Mouse (Mus musculus): ENCODE data around the gene Dyrk1a. TPM values are rescaled to one million over a fixed set of nuclear protein-coding genes. Genes with fewer than 3 reads are reported as not detected.

Dyrk1a gene
- total RNA-seq (2021), result 10 to 100 TPM; 64.8 to 73.1 TPM
- long read RNA-seq, experiment 1, full-length matches to known transcripts, result 8 of 20 reads
- long read RNA-seq, experiment 1, partial matches to known transcripts, result 0 of 20 reads
- long read RNA-seq, experiment 1, other reads (novel, unspliced or antisense), result 12 of 20 reads
- long read RNA-seq, experiment 2, full-length matches to known transcripts, result 1 of 8 reads
- long read RNA-seq, experiment 2, partial matches to known transcripts, result 1 of 8 reads
- long read RNA-seq, experiment 2, other reads (novel, unspliced or antisense), result 6 of 8 reads

- DNase-seq, result peak; percentile 99 to 100
Observed at GRCm38 (mm10) chr16:94569229-94570176, at the start of gene Dyrk1a. TSS of gene Dyrk1a (plus strand) at chr16:94570010.

DNA sequence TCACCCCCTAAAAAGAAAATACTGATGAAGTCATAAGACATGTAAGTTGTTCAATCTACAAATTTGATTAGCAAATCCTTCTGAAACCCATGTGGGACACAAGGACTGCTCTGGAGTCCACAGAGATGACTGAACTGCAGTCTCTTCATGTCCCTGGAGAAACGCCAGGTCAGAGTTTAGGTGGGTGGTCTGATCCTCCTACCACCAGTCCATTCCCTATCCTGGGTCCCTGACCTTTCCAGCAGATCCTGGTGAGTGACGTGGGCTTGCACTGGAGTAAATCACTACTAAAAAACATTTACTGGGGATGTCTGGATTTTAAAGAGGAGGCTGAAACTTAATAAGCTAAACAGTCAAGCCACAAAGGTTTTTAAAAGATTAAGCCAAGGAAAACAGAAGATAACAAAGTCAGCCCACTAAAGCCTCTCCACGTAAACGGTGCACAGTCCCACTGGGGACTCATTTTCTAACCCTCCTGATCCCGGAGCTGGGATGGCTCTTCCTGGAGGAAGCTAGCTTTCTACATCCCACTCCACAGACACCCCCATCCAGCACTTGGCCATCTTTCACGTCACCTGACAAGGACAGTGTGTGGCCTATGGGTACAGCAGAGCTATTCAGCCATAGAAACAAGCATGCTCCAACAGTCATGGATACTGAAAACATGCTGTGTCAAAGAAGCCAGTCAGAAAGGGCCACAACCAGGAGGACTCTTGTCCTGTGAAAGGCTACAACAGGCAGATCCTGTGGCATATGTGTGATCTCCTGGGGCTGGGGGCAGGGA, 46.0 kb upstream of the Dyrk1a start:
- peak in 1 of 2 experiments; percentile 34 for DNase-seq

DNA sequence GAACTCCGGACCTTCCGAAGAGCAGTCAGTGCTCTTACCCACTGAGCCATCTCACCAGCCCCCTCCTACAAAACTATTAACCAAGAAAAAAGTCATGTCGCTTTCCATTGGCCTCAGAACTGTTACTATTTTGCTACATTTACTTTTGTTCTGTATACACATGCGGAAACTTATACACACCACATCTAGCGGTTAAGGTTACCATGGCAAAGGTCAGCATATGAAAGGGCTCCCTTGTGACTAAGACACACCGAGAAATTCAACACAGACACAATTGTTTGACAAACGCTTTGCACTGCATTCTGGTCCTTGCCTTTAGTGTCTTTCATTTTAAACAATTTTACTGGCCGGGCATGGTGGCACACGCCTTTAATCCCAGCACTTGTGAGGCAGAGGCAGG, 45.1 kb upstream of the Dyrk1a start:
- DNase-seq, result no peak

DNA sequence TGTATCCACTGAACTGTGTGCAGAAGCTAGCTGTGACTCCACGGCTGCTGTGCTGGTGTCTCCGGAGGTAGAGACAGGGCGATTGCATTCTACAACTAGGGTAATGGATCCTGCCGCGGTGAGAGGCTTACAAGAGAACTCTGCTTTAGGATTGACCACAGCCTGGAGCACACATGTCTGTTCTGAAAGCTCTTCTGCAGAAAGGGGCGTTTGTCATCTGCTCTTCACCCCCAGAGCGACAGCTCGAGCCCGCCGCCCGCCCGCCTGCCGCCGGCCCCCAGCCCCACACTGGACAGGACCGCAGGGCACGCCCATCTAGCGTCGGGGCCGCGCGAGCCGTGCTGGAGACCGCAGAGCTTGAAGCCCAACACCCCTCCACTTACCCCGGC, 43.9 kb upstream of the Dyrk1a start:
- DNase-seq, result no peak

GRCm38 (mm10) chr16:94526344-94527151, 43.3 kb upstream of the Dyrk1a start, which contains the start of gene Vps26c:
TSS of gene Vps26c (minus strand) at chr16:94526830.
- DNase-seq, result peak; percentile 98

DNA sequence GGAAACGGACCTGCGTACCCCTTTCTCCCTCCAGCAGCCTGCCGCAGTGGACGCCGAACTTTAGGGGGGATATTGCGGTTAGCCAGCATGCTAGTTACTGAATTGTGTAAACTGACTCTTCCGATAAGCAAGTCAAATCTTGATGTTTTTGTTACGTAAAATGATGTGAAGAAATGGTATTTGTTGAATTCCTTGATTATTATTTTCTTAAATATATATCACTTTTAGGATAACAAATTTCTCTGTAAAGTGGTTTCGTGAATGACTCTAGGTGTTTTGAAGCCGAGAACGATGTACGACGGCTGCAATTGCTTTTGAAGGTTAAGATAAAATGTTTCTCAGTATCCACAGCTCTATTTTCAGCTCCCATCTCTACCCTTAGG, 42.7 kb upstream of the Dyrk1a start:
- DNase-seq, result no peak

- no peak for DNase-seq
Observed at GRCm38 (mm10) chr16:94527546-94527945, 42.3 kb upstream of the Dyrk1a start.

DNA sequence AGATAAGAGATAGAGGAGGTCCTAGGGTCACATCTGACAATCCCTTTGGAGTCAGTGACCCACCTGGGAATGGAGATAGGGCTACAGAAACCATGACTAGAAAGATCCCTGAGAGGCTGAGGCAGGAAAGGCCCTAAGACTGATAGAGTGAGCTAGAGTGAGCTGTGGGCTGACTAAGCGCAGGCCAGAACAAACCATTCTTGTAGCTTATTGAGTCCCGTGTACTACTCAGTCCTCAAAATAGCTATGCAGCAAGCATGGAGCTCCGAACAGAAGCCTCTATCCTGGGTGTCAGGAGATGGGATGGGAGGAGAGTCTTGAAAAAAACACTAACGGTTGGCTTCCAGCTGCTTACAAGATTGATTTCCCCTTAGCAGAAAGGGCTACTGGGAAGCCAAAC, 38.5 kb upstream of the Dyrk1a start:
- no peak for DNase-seq

GRCm38 (mm10) chr16:94533679-94534078, 36.1 kb upstream of the Dyrk1a start:
- peak; percentile 34 to 53 for DNase-seq

- no peak for DNase-seq
Observed at GRCm38 (mm10) chr16:94535716-94536115, 34.1 kb upstream of the Dyrk1a start.

DNA sequence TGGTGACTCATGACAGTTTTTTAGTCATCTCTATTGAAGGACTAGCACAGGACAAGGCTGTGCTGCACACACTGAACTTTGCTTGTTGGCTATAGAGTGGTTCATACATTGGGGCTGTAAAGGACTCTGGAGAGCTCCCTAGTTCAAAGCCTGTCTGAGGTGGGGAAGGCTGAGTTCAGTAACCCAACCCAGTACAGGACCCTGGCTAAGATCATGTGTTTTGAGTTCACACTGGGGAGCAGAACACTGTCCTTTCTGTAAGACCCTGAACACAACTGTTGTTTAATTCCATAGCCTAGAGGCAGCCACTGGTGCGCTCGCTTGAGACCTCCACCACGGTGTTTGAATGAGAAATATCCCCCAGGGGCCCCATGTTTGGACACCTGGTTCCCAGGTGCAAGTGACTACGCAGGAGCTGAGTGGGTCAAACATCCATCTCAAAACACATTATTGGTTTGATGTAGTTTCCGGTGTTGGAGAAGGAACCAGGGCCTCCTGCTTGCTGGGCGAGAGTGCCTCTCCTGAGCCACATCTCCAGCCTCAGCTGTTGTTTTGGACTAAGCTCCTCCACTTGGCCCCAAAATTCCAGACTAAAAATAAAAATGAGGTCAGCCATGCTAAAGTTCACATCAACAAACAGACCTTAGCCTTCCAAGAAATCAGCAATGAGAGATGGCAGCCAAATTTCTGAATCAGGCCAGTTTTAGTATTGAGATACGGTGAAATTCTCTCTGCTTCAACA, 33.2 kb upstream of the Dyrk1a start:
- peak; percentile 90 for DNase-seq

DNA sequence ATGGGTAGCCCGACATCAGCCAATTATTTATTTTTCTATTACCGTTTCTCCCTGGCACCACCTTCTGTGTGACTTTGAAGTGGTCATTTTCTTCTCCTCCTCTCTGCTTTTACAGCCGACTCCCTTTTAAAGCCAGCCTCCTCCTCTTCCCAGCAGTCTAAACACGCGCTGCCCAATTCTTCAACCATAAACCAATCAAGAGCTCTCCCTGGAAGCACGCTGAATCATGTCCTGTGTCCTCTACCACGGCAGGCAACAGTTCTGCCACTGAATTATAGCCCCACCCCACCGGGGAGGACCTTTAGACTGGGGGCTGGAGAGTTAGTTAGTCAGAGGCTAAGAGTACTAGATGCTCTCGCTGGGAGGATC, 32.7 kb upstream of the Dyrk1a start:
- peak; percentile 75 to 76 for DNase-seq

- no peak for DNase-seq
Observed at GRCm38 (mm10) chr16:94540140-94540539, 29.7 kb upstream of the Dyrk1a start.

DNA sequence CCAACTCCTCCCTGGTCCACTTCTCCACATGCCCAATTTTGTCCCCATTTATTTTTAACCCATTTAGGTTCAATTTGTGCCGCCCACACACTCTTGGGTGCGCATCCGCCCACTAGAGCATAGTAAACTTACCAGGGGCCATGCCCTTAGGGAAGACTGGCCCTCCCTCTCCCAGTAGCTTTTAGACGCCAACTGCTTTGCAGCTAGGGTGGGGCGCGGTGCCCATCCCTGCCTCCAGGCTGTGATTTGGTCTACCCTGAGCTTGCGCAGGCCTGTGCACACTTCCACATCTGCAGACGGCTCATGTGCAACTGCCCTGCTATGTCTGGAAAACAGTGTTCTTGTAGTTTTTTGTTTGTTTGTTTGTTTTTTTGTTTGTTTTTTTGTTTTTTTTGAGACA, 26.9 kb upstream of the Dyrk1a start:
- no peak for DNase-seq

DNA sequence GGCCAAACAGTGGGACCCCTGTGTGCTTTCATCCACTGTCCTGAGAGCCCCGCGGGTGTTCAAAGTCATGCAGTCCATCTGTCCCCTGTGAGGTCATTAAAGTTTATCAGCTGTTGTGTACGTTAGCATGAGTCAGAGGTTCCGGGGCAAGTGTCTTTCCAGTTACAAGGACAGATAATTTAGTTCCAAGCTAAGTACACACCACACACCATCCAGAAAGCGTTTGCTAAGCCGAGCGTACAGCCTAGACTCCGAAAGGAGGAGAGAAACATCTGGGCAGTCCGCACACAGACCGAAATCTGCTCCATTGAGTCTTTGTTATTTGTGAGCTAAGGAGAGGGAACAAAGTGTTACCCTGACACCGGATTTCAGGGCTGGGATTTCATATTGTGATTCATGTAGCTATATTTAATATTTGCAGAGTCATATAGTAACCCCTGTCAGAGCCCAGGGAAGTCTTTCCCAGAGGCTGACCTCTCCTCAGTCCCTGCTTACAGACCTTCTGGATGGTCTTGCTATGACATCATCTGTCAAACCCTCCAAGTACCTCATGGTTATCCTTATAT, 25.2 kb upstream of the Dyrk1a start:
- peak; percentile 65 to 75 for DNase-seq

- DNase-seq, result no peak
Observed at GRCm38 (mm10) chr16:94545781-94546562, 23.8 kb upstream of the Dyrk1a start.

GRCm38 (mm10) chr16:94549813-94550212, 20.0 kb upstream of the Dyrk1a start:
- no peak for DNase-seq

GRCm38 (mm10) chr16:94551934-94552333, 17.9 kb upstream of the Dyrk1a start:
- peak; percentile 43 to 66 for DNase-seq

- no peak for DNase-seq
Observed at GRCm38 (mm10) chr16:94555346-94555745, 14.5 kb upstream of the Dyrk1a start.

GRCm38 (mm10) chr16:94556228-94556627, 13.6 kb upstream of the Dyrk1a start:
- DNase-seq, result no peak

Measured in heart, adult 18-20 months (tissue).